Mouse (Mus musculus) limb, embryonic 11.5 days (tissue): ENCODE measurements around the gene Lrg1. TPM values are rescaled to one million over a fixed set of nuclear protein-coding genes. Genes with fewer than 3 reads are reported as not detected.

Experiments
- ATAC-seq: fragments of 200-750 bp; cut with Nextera tagmentation; 2 replicates; pipeline ENCODE4 v1.8.0; 2017; ENCODE audit warnings: low read depth; ENCODE audit not compliant: insufficient number of reproducible peaks, low FRiP score, low TSS enrichment
- DNase-seq: peaks from one replicate; pipeline ENCODE4 v3.0.0-alpha.2; 2015; ENCODE audit warnings: low spot score
- H3K27ac ChIP-seq: fragments of 300-500 bp; sonication (generic); replicated peaks from 2 replicates; pipeline ENCODE4 v1.5.1; 2014; ENCODE audit warnings: low read depth, mild to moderate bottlenecking, low read length
- H3K27me3 ChIP-seq: fragments of 300-500 bp; sonication (generic); 2 replicates; pipeline ENCODE4 v1.6.1; 2014; ENCODE audit warnings: mild to moderate bottlenecking, low read length, mixed read lengths; ENCODE audit not compliant: control insufficient read depth, insufficient read depth
- H3K36me3 ChIP-seq: fragments of 300-500 bp; sonication (generic); 2 replicates; pipeline ENCODE4 v1.6.1; 2014; ENCODE audit warnings: mild to moderate bottlenecking, low read length, moderate library complexity, mixed read lengths; ENCODE audit not compliant: control insufficient read depth, insufficient read depth
- H3K4me1 ChIP-seq: fragments of 300-500 bp; sonication (generic); 2 replicates; pipeline ENCODE4 v1.6.1; 2014; ENCODE audit warnings: low read length, mixed read lengths; ENCODE audit not compliant: control insufficient read depth, insufficient read depth
- H3K4me2 ChIP-seq: fragments of 300-500 bp; sonication (generic); 2 replicates; pipeline ENCODE4 v1.6.1; 2014; ENCODE audit warnings: low read depth, mild to moderate bottlenecking, moderate library complexity; ENCODE audit not compliant: severe bottlenecking
- H3K4me3 ChIP-seq: fragments of 300-500 bp; sonication (generic); 2 replicates; pipeline ENCODE4 v1.5.1; 2014; ENCODE audit warnings: low read depth, low read length
- H3K9ac ChIP-seq: fragments of 300-500 bp; sonication (generic); 2 replicates; pipeline ENCODE4 v1.6.1; 2014; ENCODE audit warnings: mild to moderate bottlenecking, low read length
- H3K9me3 ChIP-seq: fragments of 300-500 bp; sonication (generic); 2 replicates; pipeline ENCODE4 v1.6.1; 2016; ENCODE audit warnings: low read length; ENCODE audit not compliant: control insufficient read depth
- WGBS: fragments of 180-500 bp; shearing (Covaris S2); extraction: QIAGEN DNeasy Blood & Tissue Kit; methylation state at CpG from one replicate; pipeline ENCODE4 v1.1.7; 2014; 5-methylcytosine and 5-hydroxymethylcytosine counted together
- polyA plus RNA-seq: library from polyadenylated mRNA; unstranded; fragments of >200 nt; fragmentation: Nextera tagmentation; extraction: Ambion mirVana; gene quantifications from 2 replicates; pipeline ENCODE4 v1.2.1, GENCODE M21; 2014

Gene Lrg1
- polyA plus RNA-seq, 1 experiment from 2014 or later = 0.28 TPM

DNA sequence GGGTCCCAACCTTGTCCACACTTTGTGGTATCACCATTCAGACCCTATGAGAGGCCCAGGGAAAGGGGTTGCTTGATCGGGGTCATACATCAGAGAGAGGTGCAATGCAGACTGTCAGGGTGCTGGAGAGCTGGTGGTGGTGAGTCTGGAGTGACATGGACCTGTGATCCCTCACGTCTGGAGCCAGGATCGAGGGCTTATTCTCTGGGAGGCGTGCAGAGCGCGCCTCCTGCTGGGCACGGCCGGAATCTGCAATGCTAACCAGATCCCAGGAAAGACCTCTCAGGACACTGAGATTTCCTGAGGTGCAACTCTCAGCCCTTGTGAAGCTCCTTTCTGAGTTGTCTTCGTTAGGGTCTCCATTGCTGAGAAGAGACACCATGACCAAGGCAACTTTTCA, 37.9 kb upstream of the Lrg1 start:
- no peak overlapping the region for H3K9ac ChIP-seq
- H3K27ac ChIP-seq = no peak overlapping the region
- no peak overlapping the region for H3K4me3 ChIP-seq
- 2% methylated on average over 9 of the region's 9 CpGs for WGBS
- DNase-seq (peak; percentile 80), ATAC-seq (no peak; the same call in 1 of the 2 replicates)
- no peak overlapping the region for H3K4me2 ChIP-seq
- H3K4me1 ChIP-seq = 0 out of 2 replicates have a peak, but pooled peaks cover 2% of the 10 kb centered on the region
- no peaks in the 10 kb centered on the region for H3K9me3 ChIP-seq
- no peaks in the 10 kb centered on the region for H3K36me3 ChIP-seq
- H3K27me3 ChIP-seq = peaks cover 6% of the 10 kb centered on the region

DNA sequence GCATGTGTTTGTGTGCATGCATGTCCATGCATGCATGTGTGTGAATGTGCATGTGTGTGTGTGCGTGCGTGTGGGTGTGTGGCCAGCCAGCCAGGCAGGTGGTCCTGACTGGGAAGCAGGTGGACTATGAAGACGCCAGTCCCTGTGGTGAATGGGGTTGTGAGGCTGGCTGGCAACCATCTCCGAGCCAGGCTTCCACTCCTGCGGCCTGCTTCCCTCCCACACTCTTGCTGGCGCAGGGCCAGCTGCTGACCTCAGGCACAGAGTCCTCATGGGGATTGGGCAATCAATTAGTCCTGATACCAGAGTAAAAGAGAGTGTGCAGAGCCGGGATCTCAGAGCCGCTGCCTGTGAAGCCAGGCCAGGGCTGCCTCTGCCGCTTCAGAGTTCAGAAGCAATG, 31.8 kb upstream of the Lrg1 start:
- H3K36me3 ChIP-seq = no peaks in the 10 kb centered on the region
- H3K27me3 ChIP-seq = peaks cover 24% of the 10 kb centered on the region
- DNase-seq (peak; percentile 65), ATAC-seq (0 out of 2 replicates have a peak, but pooled peaks have one; percentile 48)
- no peaks in the 10 kb centered on the region for H3K9me3 ChIP-seq
- H3K27ac ChIP-seq = no peak overlapping the region
- peaks cover 7% of the 10 kb centered on the region; the same call in 1 of the 2 replicates for H3K4me1 ChIP-seq
- 51% methylated on average over 9 of the region's 9 CpGs for WGBS
- H3K9ac ChIP-seq = no peak overlapping the region
- H3K4me3 ChIP-seq = no peak overlapping the region
- no peak overlapping the region for H3K4me2 ChIP-seq

GRCm38 (mm10) chr17:56149897-56150296, 28.1 kb upstream of the Lrg1 start:
- H3K4me1 ChIP-seq = peaks cover 7% of the 10 kb centered on the region; the same call in 1 of the 2 replicates
- peaks cover 53% of the 10 kb centered on the region for H3K27me3 ChIP-seq
- H3K4me2 ChIP-seq = no peak overlapping the region
- 49% methylated on average over 2 of the region's 2 CpGs for WGBS
- ATAC-seq = no peak
- no peak for DNase-seq
- H3K9ac ChIP-seq = no peak overlapping the region
- no peak overlapping the region for H3K4me3 ChIP-seq
- no peak overlapping the region for H3K27ac ChIP-seq
- H3K36me3 ChIP-seq = no peaks in the 10 kb centered on the region
- H3K9me3 ChIP-seq = no peaks in the 10 kb centered on the region

- ATAC-seq = no peak
- Histone ChIP-seq H3K36me3 (no peaks in the 10 kb centered on the region), H3K9ac (no peak overlapping the region; the same call in 1 of the 2 replicates), H3K4me3 (peak overlapping the region; percentile 9; the same call in 1 of the 2 replicates), H3K27me3 (peaks cover 53% of the 10 kb centered on the region), H3K27ac (no peak overlapping the region), H3K4me2 (peak overlapping the region; percentile 26), H3K4me1 (peaks cover 7% of the 10 kb centered on the region; the same call in 1 of the 2 replicates), H3K9me3 (no peaks in the 10 kb centered on the region)
- no peak for DNase-seq
- WGBS = under 1% methylated on average over 28 of the region's 30 CpGs
Measured at GRCm38 (mm10) chr17:56148790-56149618, 27.2 kb upstream of the Lrg1 start.

DNA sequence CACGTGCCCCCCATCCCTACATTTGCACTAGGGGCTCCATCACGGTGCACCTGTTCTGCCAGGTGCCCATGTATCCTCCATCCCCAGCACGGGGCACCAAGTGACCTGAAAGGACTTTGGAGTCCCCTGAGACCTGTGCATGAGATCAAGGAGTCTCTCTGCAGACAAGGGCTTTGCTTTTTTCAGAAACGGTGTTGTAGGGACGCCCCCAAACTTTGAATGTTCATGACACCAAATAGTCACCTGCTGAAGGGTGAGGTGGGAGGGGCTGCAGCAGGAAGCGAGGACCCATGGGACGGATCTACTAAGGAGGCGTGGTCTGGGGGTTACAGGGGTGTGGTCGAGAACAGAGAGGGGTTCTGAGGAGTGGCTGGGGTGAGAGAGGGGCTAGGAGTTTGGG, 26.5 kb upstream of the Lrg1 start:
- ATAC-seq (no peak), DNase-seq (no peak)
- H3K4me1 ChIP-seq = peaks cover 4% of the 10 kb centered on the region; the same call in 1 of the 2 replicates
- H3K9me3 ChIP-seq = no peaks in the 10 kb centered on the region
- H3K36me3 ChIP-seq = no peaks in the 10 kb centered on the region
- H3K27me3 ChIP-seq = peaks cover 59% of the 10 kb centered on the region
- WGBS = 21% methylated on average over 9 of the region's 9 CpGs
- no peak overlapping the region for H3K27ac ChIP-seq
- no peak overlapping the region for H3K4me2 ChIP-seq
- no peak overlapping the region for H3K9ac ChIP-seq
- no peak overlapping the region for H3K4me3 ChIP-seq

- 46% methylated on average over 12 of the region's 12 CpGs for WGBS
- ATAC-seq = no peak
- Histone ChIP-seq H3K9ac (no peak overlapping the region), H3K4me2 (no peak overlapping the region), H3K27ac (no peak overlapping the region), H3K27me3 (peaks cover 64% of the 10 kb centered on the region), H3K4me3 (no peak overlapping the region), H3K36me3 (no peaks in the 10 kb centered on the region), H3K9me3 (no peaks in the 10 kb centered on the region), H3K4me1 (peaks cover 5% of the 10 kb centered on the region)
- DNase-seq = no peak
Measured at GRCm38 (mm10) chr17:56147420-56147819, 25.6 kb upstream of the Lrg1 start.

DNA sequence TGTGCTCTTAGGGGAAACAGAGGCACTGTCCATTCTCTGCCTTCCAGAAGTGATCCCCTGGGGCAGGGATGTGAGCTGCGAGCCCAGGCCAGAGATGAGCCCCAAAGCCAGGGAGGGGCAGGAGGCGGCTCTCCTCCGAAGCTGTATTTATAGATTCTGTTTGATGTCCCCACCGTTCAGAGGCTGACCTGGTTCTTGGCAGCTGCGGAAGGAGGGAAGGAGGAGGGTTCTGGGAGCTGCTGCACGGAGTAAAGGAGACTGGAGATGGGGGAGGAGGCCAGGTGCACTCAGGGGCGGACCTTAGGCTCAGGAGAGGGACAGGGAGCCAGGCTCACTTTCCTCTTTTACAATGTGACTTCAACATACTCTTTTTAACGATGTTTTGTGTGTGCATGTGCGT, 24.3 kb upstream of the Lrg1 start:
- 12% methylated on average over 9 of the region's 9 CpGs for WGBS
- no peak for DNase-seq

GRCm38 (mm10) chr17:56144546-56144945, 22.7 kb upstream of the Lrg1 start:
- Histone ChIP-seq H3K27ac (no peak overlapping the region), H3K9ac (no peak overlapping the region), H3K27me3 (peaks cover 83% of the 10 kb centered on the region), H3K4me1 (peaks cover 11% of the 10 kb centered on the region), H3K4me3 (no peak overlapping the region), H3K36me3 (no peaks in the 10 kb centered on the region), H3K9me3 (no peaks in the 10 kb centered on the region), H3K4me2 (no peak overlapping the region)
- WGBS = 67% methylated on average over 9 of the region's 9 CpGs
- no peak for ATAC-seq
- no peak for DNase-seq

More for the DNA sequence above, 24.3 kb upstream of the Lrg1 start:
- Histone ChIP-seq H3K36me3 (no peaks in the 10 kb centered on the region), H3K4me3 (no peak overlapping the region), H3K27ac (no peak overlapping the region), H3K9ac (no peak overlapping the region), H3K4me1 (peaks cover 11% of the 10 kb centered on the region), H3K27me3 (peaks cover 77% of the 10 kb centered on the region), H3K9me3 (no peaks in the 10 kb centered on the region), H3K4me2 (no peak overlapping the region)
- no peak for ATAC-seq
